Mouse (Mus musculus) hindbrain, embryonic 10.5 days (tissue): ENCODE measurements around the gene Fbxw27. TPM values are rescaled to one million over a fixed set of nuclear protein-coding genes. Genes with fewer than 3 reads are reported as not detected.
"Not testable (repeated sequence)": the region's sequence is repeated elsewhere in the genome, so short reads cannot be mapped to it uniquely, and the experiment has no call there.

ENCODE experiments used
- DNase-seq: peaks from one replicate; pipeline ENCODE4 v3.0.0-alpha.2; 2017; ENCODE audit warnings: low spot score
- H3K27ac ChIP-seq: fragments of 300-500 bp; sonication (generic); 2 replicates; pipeline ENCODE4 v1.5.1; 2016; ENCODE audit warnings: mild to moderate bottlenecking, moderate library complexity
- H3K27me3 ChIP-seq: fragments of 300-500 bp; sonication (generic); 2 replicates; pipeline ENCODE4 v1.6.1; 2016; ENCODE audit warnings: mild to moderate bottlenecking; ENCODE audit not compliant: poor library complexity, insufficient read depth, severe bottlenecking
- H3K36me3 ChIP-seq: fragments of 300-500 bp; sonication (generic); 2 replicates; pipeline ENCODE4 v1.6.1; 2016; ENCODE audit warnings: mild to moderate bottlenecking, moderate library complexity
- H3K4me1 ChIP-seq: fragments of 300-500 bp; sonication (generic); replicated peaks from 2 replicates; pipeline ENCODE4 v1.6.1; 2016; ENCODE audit warnings: mild to moderate bottlenecking
- H3K4me3 ChIP-seq: fragments of 300-500 bp; sonication (generic); 2 replicates; pipeline ENCODE4 v1.5.1; 2016; ENCODE audit warnings: mild to moderate bottlenecking, moderate library complexity
- H3K9me3 ChIP-seq: fragments of 300-500 bp; sonication (generic); 2 replicates; pipeline ENCODE4 v1.6.1; 2016; ENCODE audit warnings: mild to moderate bottlenecking, moderate library complexity
- WGBS: fragments of 180-500 bp; shearing (Covaris S2); methylation state at CpG from one replicate; pipeline ENCODE4 v1.1.7; 2016; 5-methylcytosine and 5-hydroxymethylcytosine counted together
- polyA plus RNA-seq: library from polyadenylated mRNA; unstranded; fragments of >200 nt; fragmentation: Nextera tagmentation; extraction: Ambion mirVana; gene quantifications from 2 replicates; pipeline ENCODE4 v1.2.1, GENCODE M21; 2016

Fbxw27 gene
- polyA plus RNA-seq, result not detected in 2 replicates

GRCm38 (mm10) chr9:109790570-109790969, at the start of gene Fbxw27:
Fbxw27 (minus strand) TSS chr9:109790670.
- not testable (repeated sequence) for H3K27me3 ChIP-seq, H3K36me3 ChIP-seq, DNase-seq, H3K4me3 ChIP-seq, H3K27ac ChIP-seq, H3K9me3 ChIP-seq, H3K4me1 ChIP-seq
- WGBS, result 88% methylated on average over 4 of the region's 4 CpGs

GRCm38 (mm10) chr9:109833088-109833412, 42.6 kb upstream of the Fbxw27 start:
- peak overlapping the region; percentile 70 for H3K4me3 ChIP-seq
- no peak for DNase-seq
- peaks cover 42% of the 10 kb centered on the region for H3K36me3 ChIP-seq
- H3K27ac ChIP-seq, result peak overlapping the region; percentile 91
- 12% methylated on average over 6 of the region's 6 CpGs for WGBS
- peaks cover 14% of the 10 kb centered on the region for H3K4me1 ChIP-seq
- no peaks in the 10 kb centered on the region for H3K9me3 ChIP-seq
- no peaks in the 10 kb centered on the region for H3K27me3 ChIP-seq

DNA sequence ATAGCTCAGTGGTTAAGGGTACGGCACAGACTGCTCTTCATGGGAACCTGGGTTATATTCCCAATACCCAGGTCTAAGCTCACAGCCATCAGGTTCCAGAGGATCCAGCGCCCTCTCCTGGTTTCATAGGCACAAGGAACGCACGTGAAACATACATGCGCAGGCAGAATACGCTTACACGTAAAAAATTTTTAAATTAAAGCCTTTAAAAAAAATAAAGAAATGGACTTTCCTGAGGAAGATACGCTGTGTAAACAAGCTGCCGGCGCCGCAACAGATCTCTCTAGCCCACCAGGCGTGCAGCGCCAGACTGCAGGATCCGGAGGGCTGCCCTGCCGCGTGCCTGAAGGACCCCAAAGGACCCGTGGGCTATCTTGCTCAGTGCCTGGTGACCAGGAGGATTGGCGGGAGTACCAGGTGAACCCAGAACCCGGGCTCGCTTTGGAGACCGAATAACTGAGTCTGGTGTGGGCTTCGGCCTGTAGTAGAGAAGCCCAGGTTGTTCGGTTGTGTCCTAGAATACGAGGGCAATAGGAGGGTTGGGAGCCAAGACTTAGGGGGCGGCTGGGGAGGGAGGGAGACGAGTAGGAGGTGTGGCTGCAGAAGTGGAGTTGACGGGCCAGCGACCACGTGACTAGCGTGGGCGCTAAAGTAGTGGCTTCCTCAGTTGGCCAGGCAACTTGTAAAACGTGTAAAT, 42.1 kb upstream of the Fbxw27 start, which contains the start of gene Nme6:
Gene Nme6, plus strand, starts transcription at position 359 of the 697 bp plus-strand sequence.
- peak; percentile 92 for DNase-seq
- H3K27me3 ChIP-seq, result no peaks in the 10 kb centered on the region
- peaks cover 37% of the 10 kb centered on the region for H3K36me3 ChIP-seq
- under 1% methylated on average over 32 of the region's 32 CpGs for WGBS
- no peaks in the 10 kb centered on the region for H3K9me3 ChIP-seq
- peak within 1 kb of the TSS; percentile 70 for H3K4me3 ChIP-seq
- H3K4me1 ChIP-seq, result peaks cover 14% of the 10 kb centered on the region
- peak within 1 kb of the TSS; percentile 91 for H3K27ac ChIP-seq

DNA sequence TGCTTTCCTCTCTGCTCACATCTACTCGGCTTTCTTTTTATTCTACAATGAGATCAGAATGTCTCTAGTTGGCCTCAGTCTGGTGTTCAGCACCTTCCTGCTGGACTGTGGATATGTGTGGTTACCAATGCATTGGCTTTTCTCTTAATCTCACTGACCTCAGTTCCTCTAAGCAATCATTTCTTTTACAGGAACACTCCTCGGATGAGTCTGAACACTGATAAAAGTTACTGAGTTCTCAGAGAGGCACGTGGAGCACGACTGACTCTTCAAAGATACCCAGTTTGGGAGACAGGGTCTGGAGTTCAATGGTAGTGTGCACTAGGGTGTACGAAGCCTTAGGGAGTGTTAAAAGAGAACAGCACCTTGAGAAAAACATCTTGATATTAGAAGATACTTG, 35.7 kb upstream of the Fbxw27 start:
- Histone ChIP-seq H3K27ac (no peak overlapping the region), H3K36me3 (peaks cover 17% of the 10 kb centered on the region), H3K4me1 (no peaks in the 10 kb centered on the region), H3K27me3 (no peaks in the 10 kb centered on the region), H3K9me3 (no peaks in the 10 kb centered on the region), H3K4me3 (no peak overlapping the region)
- WGBS, result 77% methylated on average over 5 of the region's 5 CpGs
- no peak for DNase-seq

GRCm38 (mm10) chr9:109825739-109826138, 35.3 kb upstream of the Fbxw27 start:
- Histone ChIP-seq H3K27me3 (no peaks in the 10 kb centered on the region), H3K4me1 (no peaks in the 10 kb centered on the region), H3K27ac (no peak overlapping the region), H3K36me3 (peaks cover 12% of the 10 kb centered on the region), H3K9me3 (no peaks in the 10 kb centered on the region), H3K4me3 (no peak overlapping the region)
- DNase-seq, result no peak
- 73% methylated on average over 4 of the region's 4 CpGs for WGBS

- Histone ChIP-seq H3K27me3 (no peaks in the 10 kb centered on the region), H3K9me3 (no peaks in the 10 kb centered on the region), H3K27ac (no peak overlapping the region), H3K4me1 (no peaks in the 10 kb centered on the region; the same call in 1 of the 2 replicates), H3K4me3 (no peak overlapping the region), H3K36me3 (no peaks in the 10 kb centered on the region)
- DNase-seq, result no peak
- WGBS, result 64% methylated on average over 6 of the region's 6 CpGs
These were observed 25.9 kb upstream of the Fbxw27 start for GRCm38 (mm10) chr9:109816341-109816740.

GRCm38 (mm10) chr9:109813424-109813823, 23.0 kb upstream of the Fbxw27 start:
- H3K36me3 ChIP-seq, result no peaks in the 10 kb centered on the region
- H3K27me3 ChIP-seq, result no peaks in the 10 kb centered on the region
- no peaks in the 10 kb centered on the region; the same call in 1 of the 2 replicates for H3K4me1 ChIP-seq
- DNase-seq, result no peak
- H3K27ac ChIP-seq, result no peak overlapping the region
- 51% methylated on average over 7 of the region's 7 CpGs for WGBS
- H3K9me3 ChIP-seq, result no peaks in the 10 kb centered on the region
- H3K4me3 ChIP-seq, result no peak overlapping the region

DNA sequence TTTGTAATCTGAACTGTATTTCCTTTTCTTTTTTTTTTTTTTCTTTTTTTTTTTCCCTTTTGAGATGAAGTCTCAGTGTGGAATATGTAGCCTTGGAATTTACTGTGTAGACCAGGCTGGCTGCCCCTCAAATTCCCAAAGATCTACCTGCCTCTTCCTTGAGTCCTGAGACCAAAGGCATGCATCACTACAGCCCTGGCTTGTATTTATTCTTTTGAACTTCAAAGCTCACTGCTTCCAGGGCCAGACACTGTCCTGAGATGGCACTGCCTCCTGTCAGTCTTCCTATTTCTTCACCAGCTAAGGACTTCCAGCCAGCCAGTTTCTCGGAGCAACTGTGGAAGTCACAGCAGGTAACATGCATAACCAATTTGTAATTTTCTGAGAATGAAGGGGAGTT, 21.5 kb upstream of the Fbxw27 start, which contains the start of gene Spink8:
Gene Spink8, plus strand, starts transcription at position 301 of the 400 bp plus-strand sequence.
- Histone ChIP-seq H3K27ac (no peak within 1 kb of the TSS), H3K36me3 (no peaks in the 10 kb centered on the region), H3K4me3 (no peak within 1 kb of the TSS), H3K9me3 (no peaks in the 10 kb centered on the region), H3K27me3 (no peaks in the 10 kb centered on the region), H3K4me1 (no peaks in the 10 kb centered on the region; the same call in 1 of the 2 replicates)
- no peak for DNase-seq
- 60% methylated on average over 1 of the region's 1 CpGs for WGBS

GRCm38 (mm10) chr9:109807898-109808297, 17.4 kb upstream of the Fbxw27 start:
- no peaks in the 10 kb centered on the region for H3K27me3 ChIP-seq
- no peak overlapping the region for H3K27ac ChIP-seq
- no peaks in the 10 kb centered on the region for H3K9me3 ChIP-seq
- no peaks in the 10 kb centered on the region for H3K4me1 ChIP-seq
- no peaks in the 10 kb centered on the region for H3K36me3 ChIP-seq
- WGBS, result 58% methylated on average over 3 of the region's 3 CpGs
- no peak for DNase-seq
- no peak overlapping the region for H3K4me3 ChIP-seq

GRCm38 (mm10) chr9:109806695-109807293, 16.3 kb upstream of the Fbxw27 start:
- H3K4me1 ChIP-seq, result no peaks in the 10 kb centered on the region
- H3K9me3 ChIP-seq, result no peaks in the 10 kb centered on the region
- H3K27ac ChIP-seq, result no peak overlapping the region
- no peaks in the 10 kb centered on the region for H3K27me3 ChIP-seq
- 80% methylated on average over 2 of the region's 2 CpGs for WGBS
- H3K36me3 ChIP-seq, result no peaks in the 10 kb centered on the region
- DNase-seq, result no peak
- no peak overlapping the region for H3K4me3 ChIP-seq

GRCm38 (mm10) chr9:109806260-109806659, 15.8 kb upstream of the Fbxw27 start:
- Histone ChIP-seq H3K27ac (no peak overlapping the region), H3K27me3 (no peaks in the 10 kb centered on the region), H3K9me3 (no peaks in the 10 kb centered on the region), H3K36me3 (no peaks in the 10 kb centered on the region), H3K4me3 (no peak overlapping the region), H3K4me1 (no peaks in the 10 kb centered on the region)
- WGBS, result 73% methylated on average over 1 of the region's 1 CpGs
- DNase-seq, result no peak

- H3K36me3 ChIP-seq, H3K9me3 ChIP-seq, H3K4me3 ChIP-seq, H3K4me1 ChIP-seq, H3K27ac ChIP-seq, DNase-seq, H3K27me3 ChIP-seq: not testable (repeated sequence)
- 87% methylated on average over 2 of the region's 2 CpGs for WGBS
These were observed 15.1 kb upstream of the Fbxw27 start for GRCm38 (mm10) chr9:109805596-109805995.

- 95% methylated on average over 1 of the region's 1 CpGs for WGBS
These were observed 7.6 kb upstream of the Fbxw27 start for GRCm38 (mm10) chr9:109798051-109798450.

More at GRCm38 (mm10) chr9:109798051-109798450, 7.6 kb upstream of the Fbxw27 start:
- Histone ChIP-seq H3K9me3 (no peaks in the 10 kb centered on the region), H3K27me3 (no peaks in the 10 kb centered on the region), H3K4me1 (no peaks in the 10 kb centered on the region), H3K4me3 (no peak overlapping the region), H3K27ac (no peak overlapping the region), H3K36me3 (no peaks in the 10 kb centered on the region)
- peak; percentile 26 for DNase-seq
